Mouse (Mus musculus) fibroblast of lung, adult 2 months (primary cell): ENCODE measurements around the gene Lin54.
"Not testable (repeated sequence)": the region's sequence is repeated elsewhere in the genome, so short reads cannot be mapped to it uniquely, and the experiment has no call there.

Experiments used
- DNase-seq: peaks from one replicate; pipeline ENCODE4 v3.0.0-alpha.2; 2011; ENCODE audit warnings: low read depth

Gene Lin54

GRCm38 (mm10) chr5:100488231-100488630 is 12.2 kb downstream of the Lin54 start:
- DNase-seq = no peak

DNA sequence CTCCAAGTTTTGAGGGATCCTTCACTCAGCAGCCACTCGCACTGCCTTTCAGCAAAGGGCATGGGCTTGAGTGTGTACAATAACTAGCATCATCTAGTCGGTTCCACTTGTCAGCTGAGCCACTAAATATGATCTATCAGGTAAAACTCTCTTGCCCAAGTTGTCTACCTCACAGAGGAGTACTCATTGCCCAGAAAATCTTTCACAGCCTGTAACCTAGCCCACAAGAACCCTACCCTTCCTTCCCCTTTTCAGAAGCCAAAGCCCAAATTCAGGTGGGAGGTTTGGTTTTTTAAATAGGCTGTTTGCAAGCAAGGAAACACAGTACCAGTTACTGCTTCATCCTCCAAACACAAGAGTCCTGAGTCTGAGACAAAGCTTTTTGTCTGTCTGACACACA is 13.3 kb downstream of the Lin54 start:
- DNase-seq = no peak

DNA sequence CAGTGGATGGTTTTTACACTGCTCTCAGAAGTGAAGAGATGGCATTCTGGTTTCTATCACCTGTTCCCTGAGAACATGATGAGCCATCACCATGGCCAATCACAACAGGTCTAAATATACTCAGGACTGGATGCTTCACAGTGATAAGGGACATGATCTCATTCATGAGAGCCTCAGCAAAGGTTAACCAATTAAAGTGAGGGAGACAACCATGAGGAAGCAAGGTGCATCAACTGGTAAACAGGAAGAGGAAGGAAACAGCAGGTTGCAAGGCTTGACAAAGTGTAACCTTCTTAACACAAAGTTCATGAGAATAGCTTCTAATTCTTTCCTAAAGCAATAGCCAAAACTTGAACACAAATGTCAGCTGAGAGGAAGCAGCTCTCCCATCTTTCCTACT is 16.9 kb downstream of the Lin54 start:
- DNase-seq = no peak

DNA sequence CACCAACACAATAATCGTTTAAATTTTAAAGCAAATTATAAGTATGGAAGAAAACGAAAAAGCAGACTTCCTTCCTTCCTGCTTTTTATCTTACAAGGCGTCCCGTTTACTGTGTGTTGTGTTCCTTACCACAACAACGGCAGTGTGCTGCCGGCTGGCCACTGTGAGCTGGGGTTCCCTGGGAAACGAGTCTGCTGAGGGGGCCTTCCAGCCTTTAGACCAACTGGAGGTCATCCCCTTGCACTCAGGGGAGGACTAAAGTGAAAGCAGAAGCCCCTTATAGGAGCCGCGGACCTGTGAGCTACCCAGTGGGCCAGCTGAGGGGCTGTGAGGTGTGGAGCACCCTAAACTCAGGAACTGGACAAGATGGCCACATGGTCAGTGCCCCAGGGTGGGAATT is 22.8 kb downstream of the Lin54 start:
- DNase-seq = no peak

GRCm38 (mm10) chr5:100476328-100476727 is 24.1 kb downstream of the Lin54 start:
- DNase-seq = no peak

- DNase-seq = no peak
Observed at GRCm38 (mm10) chr5:100467336-100467735, 33.1 kb downstream of the Lin54 start.

DNA sequence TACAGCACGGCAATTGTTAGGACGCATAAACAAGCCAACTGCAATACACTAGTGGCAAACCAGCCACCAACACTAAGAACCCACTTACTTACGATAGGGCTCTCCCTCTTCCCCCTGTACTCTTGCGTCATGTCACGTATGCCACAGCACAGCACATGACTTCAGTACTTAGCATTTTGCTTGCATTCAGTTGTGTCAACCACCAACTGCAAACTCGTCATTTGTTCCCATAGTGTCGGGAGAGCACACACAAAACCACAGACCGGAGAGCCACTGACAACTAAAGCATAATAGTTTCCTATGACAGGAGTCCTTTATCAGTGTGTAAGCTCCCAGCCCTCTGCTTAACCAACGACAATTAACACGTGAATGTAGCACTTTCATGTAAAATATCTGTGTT is 33.8 kb downstream of the Lin54 start:
- DNase-seq = no peak

DNA sequence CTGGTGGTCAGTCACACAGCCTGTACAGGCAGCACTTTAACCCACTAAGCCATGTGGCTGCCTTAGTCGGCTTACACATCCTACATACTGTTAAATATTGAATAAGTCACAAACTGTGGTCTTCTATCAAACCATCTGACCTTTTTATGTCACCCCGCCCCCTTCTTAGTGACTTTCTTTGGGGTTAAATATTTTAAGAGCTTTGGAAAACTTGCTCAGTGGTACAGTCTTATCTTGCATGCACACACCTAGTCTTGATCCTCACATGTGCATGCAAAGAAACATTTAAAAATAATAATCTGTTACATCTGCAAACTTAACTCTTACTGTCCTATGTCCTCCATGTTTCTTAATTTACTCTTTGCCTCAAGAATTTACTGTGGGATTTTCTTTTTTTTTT is 38.1 kb downstream of the Lin54 start:
- DNase-seq = no peak

DNA sequence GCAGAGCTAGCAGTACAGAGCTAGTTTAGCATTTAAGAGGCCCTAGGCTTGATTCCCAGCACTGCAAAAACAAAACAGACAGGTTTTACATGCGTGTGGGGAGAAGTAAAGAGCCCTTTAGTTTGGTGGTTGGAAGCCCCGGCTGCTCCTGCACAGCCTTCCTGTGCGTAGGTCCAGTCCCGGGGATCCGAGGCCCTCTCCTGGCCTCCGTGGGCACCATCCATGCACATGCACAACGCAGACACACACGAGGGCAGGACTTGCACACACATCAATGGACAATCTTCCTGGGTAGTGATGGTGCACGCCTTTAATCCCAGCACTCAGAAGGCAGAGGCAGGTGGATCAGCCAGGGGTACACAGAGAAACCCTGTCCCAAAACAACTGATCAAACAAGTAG is 38.9 kb downstream of the Lin54 start:
- no peak for DNase-seq

- DNase-seq = no peak
Observed at GRCm38 (mm10) chr5:100459468-100459867, 41.0 kb downstream of the Lin54 start.

GRCm38 (mm10) chr5:100451871-100452270 is 48.6 kb downstream of the Lin54 start:
- no peak for DNase-seq

- DNase-seq = no peak
Observed at GRCm38 (mm10) chr5:100438796-100439195, 61.6 kb downstream of the Lin54 start.

DNA sequence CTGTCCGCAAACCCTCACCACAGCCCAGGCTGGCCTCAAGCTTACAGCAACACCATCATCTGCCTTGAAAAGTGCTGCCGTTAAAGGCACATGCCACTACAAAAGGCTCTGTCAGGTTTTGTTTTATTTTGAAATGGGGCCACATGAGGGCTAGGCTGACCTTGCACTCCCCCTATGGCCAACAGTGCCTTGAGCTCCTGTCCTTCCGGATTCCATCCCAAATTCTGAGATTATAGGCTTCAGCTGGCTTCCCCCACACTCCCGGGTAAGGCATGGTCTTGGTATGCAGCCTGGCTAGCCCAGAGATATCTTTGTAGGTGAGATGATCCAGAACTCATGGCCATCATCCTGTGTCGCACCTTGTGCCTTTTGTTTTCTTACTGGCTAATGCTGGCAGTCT is 62.5 kb downstream of the Lin54 start:
- DNase-seq = no peak

DNA sequence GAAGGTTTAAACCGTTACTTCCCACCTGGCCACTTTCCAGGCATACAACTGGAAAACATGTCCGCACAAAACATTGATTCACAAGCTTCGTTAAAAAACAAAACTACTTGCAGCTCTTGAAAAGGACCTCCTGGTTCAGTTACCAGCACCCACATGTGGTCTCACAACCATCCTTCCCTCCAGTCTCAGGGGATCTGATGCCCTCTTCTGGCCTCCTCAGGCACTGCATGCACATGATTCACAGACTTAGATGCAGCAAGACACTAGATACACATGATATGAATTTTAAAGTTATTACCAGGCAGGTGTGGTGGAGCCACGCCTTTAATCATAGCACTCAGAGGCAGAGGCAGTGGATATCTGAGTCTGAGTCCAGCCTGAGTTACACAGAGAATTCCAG is 63.4 kb downstream of the Lin54 start:
- DNase-seq = no peak

DNA sequence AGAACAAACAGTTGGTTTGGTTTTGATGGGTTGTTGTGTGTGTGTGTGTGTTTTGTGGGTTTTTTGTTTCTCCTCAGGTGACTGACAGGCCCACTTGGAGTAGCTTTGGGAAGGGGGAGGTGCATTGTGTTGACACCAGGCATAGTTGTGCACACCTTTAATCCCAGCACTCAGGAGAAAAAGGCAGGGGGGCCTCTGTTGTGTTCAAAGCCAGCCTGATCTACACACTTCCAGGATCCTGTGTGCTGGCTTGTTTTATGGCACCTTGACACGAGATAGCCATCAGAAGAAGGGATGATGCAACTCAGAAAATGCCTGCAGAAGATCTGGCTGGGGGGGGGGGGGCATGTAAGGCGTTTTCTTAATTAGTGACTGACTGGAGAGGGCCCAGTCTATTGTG is 69.5 kb downstream of the Lin54 start:
- no peak for DNase-seq

DNA sequence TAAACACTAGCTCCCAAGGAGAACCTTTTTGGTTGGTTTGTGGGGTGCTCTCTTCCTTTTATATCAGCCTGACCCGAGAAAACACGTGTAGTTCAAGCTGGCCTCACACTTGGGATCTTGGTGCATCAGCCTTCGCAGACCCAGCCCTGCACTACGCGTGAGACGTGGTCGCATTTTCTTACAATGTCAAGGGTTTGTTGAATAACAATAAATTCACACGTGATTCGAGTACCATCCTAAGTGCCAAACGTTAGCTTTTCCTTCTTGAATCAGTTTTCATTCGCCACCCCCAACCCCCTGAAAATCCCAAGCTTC is 70.4 kb downstream of the Lin54 start:
- no peak for DNase-seq

DNA sequence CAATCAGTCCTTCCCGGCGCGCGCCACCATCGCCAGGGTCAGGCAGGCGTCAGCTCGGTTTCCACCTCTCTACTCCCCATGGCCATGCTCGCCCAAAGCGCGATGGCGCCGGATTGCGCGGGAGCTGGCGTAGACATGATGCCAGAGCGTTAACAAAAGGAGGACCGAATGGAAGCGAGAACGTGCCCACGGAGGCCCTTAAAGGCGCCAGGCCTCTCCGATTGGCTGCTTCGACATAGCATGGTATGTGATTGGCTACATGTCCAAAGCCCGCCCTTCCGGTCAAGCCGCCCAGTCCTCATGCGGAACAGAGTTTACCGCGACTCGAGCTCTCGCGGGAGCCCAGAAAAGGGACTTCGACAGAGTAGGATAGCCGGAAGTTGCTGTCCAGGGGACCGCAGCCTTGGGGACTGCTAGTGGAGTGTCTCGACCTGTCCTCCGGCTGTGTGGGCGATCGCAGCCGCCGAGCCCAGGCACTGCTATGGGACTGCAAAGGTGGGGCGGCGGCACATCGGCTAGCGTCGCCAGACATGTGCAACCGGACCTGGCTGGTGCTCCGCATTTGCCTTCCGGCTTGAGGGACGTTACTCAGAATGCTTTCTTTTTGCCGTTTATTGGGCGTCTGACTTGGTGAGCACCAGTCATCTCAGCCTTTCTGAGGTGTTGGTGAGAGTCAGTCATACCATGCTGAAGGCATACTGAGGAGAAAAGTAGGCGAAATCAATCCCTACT is 70.9 kb downstream of the Lin54 start:
- peak; percentile 99 for DNase-seq

DNA sequence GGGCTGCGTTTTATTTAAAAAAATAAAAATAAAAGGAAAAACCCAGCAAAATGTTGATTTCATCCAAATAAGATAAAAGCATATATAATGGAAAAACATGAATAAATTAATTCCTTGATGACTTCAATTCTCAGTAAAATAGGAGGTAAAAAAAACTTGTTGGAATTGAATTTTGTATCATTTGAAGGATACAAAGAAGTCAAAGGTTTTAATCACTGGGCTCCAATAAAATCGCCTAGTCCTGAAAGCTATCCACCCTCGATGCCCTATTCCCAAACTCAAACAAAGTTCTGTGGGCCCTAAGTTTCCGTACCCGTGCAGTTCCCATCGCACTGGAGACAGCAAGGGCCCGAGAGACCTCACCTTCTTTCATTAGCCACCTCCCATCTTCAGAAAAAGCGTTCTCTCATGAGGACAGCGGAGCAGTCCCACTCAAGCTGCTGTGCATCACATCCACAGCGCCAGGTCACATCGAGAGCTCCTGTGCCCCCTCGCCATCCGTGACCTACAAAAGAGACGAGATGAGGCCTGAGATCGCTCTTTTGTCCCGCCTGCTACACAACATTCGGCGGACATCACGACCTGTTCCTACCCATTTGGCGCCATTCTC is 71.6 kb downstream of the Lin54 start:
- DNase-seq = no peak

GRCm38 (mm10) chr5:100428031-100428733 is 72.3 kb downstream of the Lin54 start:
- DNase-seq = no peak

- DNase-seq = no peak
Observed at GRCm38 (mm10) chr5:100427276-100427675, 73.2 kb downstream of the Lin54 start.

- DNase-seq = not testable (repeated sequence)
Observed at GRCm38 (mm10) chr5:100425823-100426222, 74.6 kb downstream of the Lin54 start.

- DNase-seq = no peak
Observed at GRCm38 (mm10) chr5:100424252-100424651, 76.2 kb downstream of the Lin54 start.

DNA sequence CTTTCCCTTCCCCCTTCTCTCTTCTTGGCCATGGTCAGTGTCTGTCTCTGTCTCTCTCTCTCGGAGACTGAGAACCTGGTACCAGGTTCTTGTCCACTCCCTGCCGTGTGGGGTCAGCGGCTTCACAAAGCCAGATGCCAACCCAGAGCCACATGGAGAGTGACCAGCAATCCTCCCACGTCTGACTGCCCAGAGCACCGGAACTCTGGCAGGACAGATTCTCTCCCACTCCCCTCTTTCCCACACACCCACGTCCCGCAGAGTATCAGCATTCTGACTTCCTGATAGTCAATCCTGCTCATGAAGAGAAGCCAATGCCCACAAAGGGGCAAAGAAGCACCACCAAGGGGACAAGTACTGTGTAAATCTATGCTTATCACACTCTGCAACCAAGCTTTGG is 76.8 kb downstream of the Lin54 start:
- no peak for DNase-seq

GRCm38 (mm10) chr5:100418861-100419260 is 81.6 kb downstream of the Lin54 start:
- DNase-seq = no peak
